Mouse (Mus musculus): ENCODE measurements around the gene Entr1. TPM values are rescaled to one million over a fixed set of nuclear protein-coding genes. Genes with fewer than 3 reads are reported as not detected.
"Not testable (repeated sequence)": the region's sequence is repeated elsewhere in the genome, so short reads cannot be mapped to it uniquely, and the experiment has no call there.

The Entr1 gene
- polyA plus RNA-seq, 1 experiment from 2014 or later: 89.1 TPM

- Histone ChIP-seq H3K9ac (ENCODE audit: low read depth, low read length) (no peak overlapping the region), H3K4me2 (no peak overlapping the region), H3K36me3 (ENCODE audit: control insufficient read depth, insufficient read depth, low read length) (peaks cover 37% of the 10 kb centered on the region), H3K9me3 (replicated peaks; ENCODE audit: control insufficient read depth, low read length) (no peaks in the 10 kb centered on the region), H3K4me3 (ENCODE audit: low read depth, low read length) (no peak overlapping the region), H3K27me3 (ENCODE audit: control insufficient read depth, insufficient read depth, low read length) (no peaks in the 10 kb centered on the region), H3K4me1 (ENCODE audit: control insufficient read depth, insufficient read depth, low read length) (0 out of 2 replicates have a peak, but pooled peaks cover 3% of the 10 kb centered on the region), H3K27ac (ENCODE audit: low read depth, low read length) (no peak overlapping the region)
- 73% methylated on average over 4 of the region's 4 CpGs for WGBS (ENCODE audit: insufficient replicate concordance)
- ATAC-seq (replicated peaks; ENCODE audit: insufficient number of reproducible peaks, low FRiP score, low TSS enrichment): no peak
Measured at GRCm38 (mm10) chr2:26401023-26401422, 11.9 kb upstream of the Entr1 start.

- Histone ChIP-seq H3K4me1 (ENCODE audit: control insufficient read depth, insufficient read depth, low read length) (0 out of 2 replicates have a peak, but pooled peaks cover 3% of the 10 kb centered on the region), H3K36me3 (ENCODE audit: control insufficient read depth, insufficient read depth, low read length) (peaks cover 45% of the 10 kb centered on the region), H3K9ac (ENCODE audit: low read depth, low read length) (no peak overlapping the region), H3K9me3 (replicated peaks; ENCODE audit: control insufficient read depth, low read length) (no peaks in the 10 kb centered on the region), H3K4me2 (no peak overlapping the region), H3K27ac (ENCODE audit: low read depth, low read length) (no peak overlapping the region), H3K4me3 (ENCODE audit: low read depth, low read length) (no peak overlapping the region), H3K27me3 (ENCODE audit: control insufficient read depth, insufficient read depth, low read length) (no peaks in the 10 kb centered on the region)
- ATAC-seq (replicated peaks; ENCODE audit: insufficient number of reproducible peaks, low FRiP score, low TSS enrichment): no peak
- 89% methylated on average over 5 of the region's 5 CpGs for WGBS (ENCODE audit: insufficient replicate concordance)
Measured at GRCm38 (mm10) chr2:26400296-26400695, 11.2 kb upstream of the Entr1 start.

DNA sequence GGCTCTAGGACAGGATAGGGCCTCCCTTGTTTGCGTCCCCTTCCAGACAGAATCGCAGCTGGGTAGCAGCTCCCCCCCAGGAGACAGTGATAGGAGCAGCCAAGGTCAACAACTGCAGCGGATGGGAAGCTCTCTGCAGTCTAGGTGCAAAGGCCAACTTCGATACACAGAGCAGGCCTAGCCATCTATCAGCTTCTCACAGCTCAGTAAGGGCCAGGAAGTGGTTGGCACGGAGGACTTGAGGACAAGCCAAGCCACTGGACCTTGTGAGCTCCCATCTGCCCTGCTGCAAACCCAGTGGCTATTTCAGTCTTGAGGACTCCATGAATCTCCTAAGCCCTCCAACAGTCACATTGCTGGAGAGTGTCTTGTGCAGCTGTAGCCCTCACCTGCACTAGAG is 10.5 kb upstream of the Entr1 start:
- no peak overlapping the region for H3K4me3 ChIP-seq (ENCODE audit: low read depth, low read length)
- no peak overlapping the region for H3K9ac ChIP-seq (ENCODE audit: low read depth, low read length)
- no peak overlapping the region for H3K27ac ChIP-seq (ENCODE audit: low read depth, low read length)
- H3K4me2 ChIP-seq: no peak overlapping the region
- no peaks in the 10 kb centered on the region for H3K9me3 ChIP-seq (replicated peaks; ENCODE audit: control insufficient read depth, low read length)
- H3K36me3 ChIP-seq (ENCODE audit: control insufficient read depth, insufficient read depth, low read length): peaks cover 50% of the 10 kb centered on the region
- H3K27me3 ChIP-seq (ENCODE audit: control insufficient read depth, insufficient read depth, low read length): no peaks in the 10 kb centered on the region
- 0 out of 2 replicates have a peak, but pooled peaks have one; percentile 12 for ATAC-seq (replicated peaks; ENCODE audit: insufficient number of reproducible peaks, low FRiP score, low TSS enrichment)
- 0 out of 2 replicates have a peak, but pooled peaks cover 3% of the 10 kb centered on the region for H3K4me1 ChIP-seq (ENCODE audit: control insufficient read depth, insufficient read depth, low read length)
- 60% methylated on average over 5 of the region's 5 CpGs for WGBS (ENCODE audit: insufficient replicate concordance)

DNA sequence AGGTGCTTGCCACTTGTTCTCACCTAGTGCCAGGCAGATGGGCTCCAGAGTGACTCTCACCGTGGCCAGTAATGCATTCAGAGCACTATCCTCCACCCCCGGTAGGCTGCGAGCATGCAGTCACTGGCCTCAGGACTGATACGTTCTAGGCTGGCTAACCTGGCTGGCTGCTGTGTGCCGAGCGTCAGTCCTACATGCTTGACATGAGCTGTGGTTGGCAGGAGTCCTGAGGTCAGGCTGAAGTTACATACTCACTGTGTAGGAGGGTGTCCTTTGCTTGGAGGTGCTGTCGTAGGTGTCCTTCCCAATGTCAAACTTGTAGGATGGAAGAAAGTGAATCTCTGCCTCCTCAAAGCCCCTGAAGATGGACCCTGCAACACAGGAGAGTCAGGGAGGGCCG is 9.9 kb upstream of the Entr1 start:
- H3K36me3 ChIP-seq (ENCODE audit: control insufficient read depth, insufficient read depth, low read length): peaks cover 54% of the 10 kb centered on the region
- H3K9ac ChIP-seq (ENCODE audit: low read depth, low read length): no peak overlapping the region
- no peak for ATAC-seq (replicated peaks; ENCODE audit: insufficient number of reproducible peaks, low FRiP score, low TSS enrichment)
- H3K27me3 ChIP-seq (ENCODE audit: control insufficient read depth, insufficient read depth, low read length): no peaks in the 10 kb centered on the region
- 0 out of 2 replicates have a peak, but pooled peaks cover 3% of the 10 kb centered on the region for H3K4me1 ChIP-seq (ENCODE audit: control insufficient read depth, insufficient read depth, low read length)
- no peak overlapping the region for H3K27ac ChIP-seq (ENCODE audit: low read depth, low read length)
- H3K4me3 ChIP-seq (ENCODE audit: low read depth, low read length): no peak overlapping the region
- WGBS (ENCODE audit: insufficient replicate concordance): 93% methylated on average over 8 of the region's 8 CpGs
- H3K9me3 ChIP-seq (replicated peaks; ENCODE audit: control insufficient read depth, low read length): no peaks in the 10 kb centered on the region
- no peak overlapping the region for H3K4me2 ChIP-seq

DNA sequence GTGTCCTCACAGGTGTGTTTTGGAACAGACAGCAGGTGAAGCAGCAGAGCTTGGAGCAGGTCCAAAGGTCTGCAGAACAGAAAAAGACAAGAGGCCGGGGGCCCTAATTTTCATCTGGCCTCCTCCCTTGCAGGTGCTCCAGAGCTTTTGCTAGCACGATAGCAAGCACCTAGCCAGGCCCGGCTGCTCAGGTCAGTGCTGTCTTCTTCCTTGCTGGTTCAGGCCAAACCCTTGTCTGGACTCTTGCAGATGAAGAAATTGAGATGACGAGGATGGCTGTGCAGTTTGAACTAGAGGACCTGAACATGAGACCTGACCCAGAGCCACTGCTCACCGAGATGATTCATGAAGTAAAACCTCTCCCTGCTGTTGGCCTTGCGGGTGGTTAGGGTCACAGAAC is 2.5 kb upstream of the Entr1 start:
- Histone ChIP-seq H3K9ac (ENCODE audit: low read depth, low read length) (no peak overlapping the region), H3K9me3 (replicated peaks; ENCODE audit: control insufficient read depth, low read length) (no peaks in the 10 kb centered on the region), H3K4me1 (ENCODE audit: control insufficient read depth, insufficient read depth, low read length) (peaks cover 9% of the 10 kb centered on the region), H3K4me3 (ENCODE audit: low read depth, low read length) (no peak overlapping the region), H3K36me3 (ENCODE audit: control insufficient read depth, insufficient read depth, low read length) (peaks cover 51% of the 10 kb centered on the region), H3K4me2 (no peak overlapping the region), H3K27me3 (ENCODE audit: control insufficient read depth, insufficient read depth, low read length) (no peaks in the 10 kb centered on the region), H3K27ac (ENCODE audit: low read depth, low read length) (no peak overlapping the region)
- no peak for ATAC-seq (replicated peaks; ENCODE audit: insufficient number of reproducible peaks, low FRiP score, low TSS enrichment)
- 93% methylated on average over 6 of the region's 6 CpGs for WGBS (ENCODE audit: insufficient replicate concordance)

GRCm38 (mm10) chr2:26390954-26391353 is 1.8 kb upstream of the Entr1 start:
- WGBS (ENCODE audit: insufficient replicate concordance): 82% methylated on average over 3 of the region's 3 CpGs
- peaks cover 48% of the 10 kb centered on the region for H3K36me3 ChIP-seq (ENCODE audit: control insufficient read depth, insufficient read depth, low read length)
- no peak overlapping the region for H3K4me3 ChIP-seq (ENCODE audit: low read depth, low read length)
- no peak overlapping the region for H3K27ac ChIP-seq (ENCODE audit: low read depth, low read length)
- no peak overlapping the region for H3K9ac ChIP-seq (ENCODE audit: low read depth, low read length)
- peaks cover 9% of the 10 kb centered on the region for H3K4me1 ChIP-seq (ENCODE audit: control insufficient read depth, insufficient read depth, low read length)
- ATAC-seq (replicated peaks; ENCODE audit: insufficient number of reproducible peaks, low FRiP score, low TSS enrichment): no peak
- no peak overlapping the region for H3K4me2 ChIP-seq
- H3K9me3 ChIP-seq (replicated peaks; ENCODE audit: control insufficient read depth, low read length): no peaks in the 10 kb centered on the region
- H3K27me3 ChIP-seq (ENCODE audit: control insufficient read depth, insufficient read depth, low read length): no peaks in the 10 kb centered on the region

GRCm38 (mm10) chr2:26388682-26389153 is 398 bp downstream of the Entr1 start:
- Histone ChIP-seq H3K4me3 (ENCODE audit: low read depth, low read length) (peak overlapping the region; percentile 97), H3K36me3 (ENCODE audit: control insufficient read depth, insufficient read depth, low read length) (peaks cover 47% of the 10 kb centered on the region), H3K9ac (ENCODE audit: low read depth, low read length) (peak overlapping the region; percentile 82), H3K27ac (ENCODE audit: low read depth, low read length) (peak overlapping the region; percentile 50; the same call in 1 of the 2 replicates), H3K9me3 (replicated peaks; ENCODE audit: control insufficient read depth, low read length) (no peaks in the 10 kb centered on the region), H3K4me2 (peak overlapping the region; percentile 90), H3K27me3 (ENCODE audit: control insufficient read depth, insufficient read depth, low read length) (no peaks in the 10 kb centered on the region), H3K4me1 (ENCODE audit: control insufficient read depth, insufficient read depth, low read length) (peaks cover 9% of the 10 kb centered on the region)
- peak; percentile 56 for ATAC-seq (replicated peaks; ENCODE audit: insufficient number of reproducible peaks, low FRiP score, low TSS enrichment)
- WGBS (ENCODE audit: insufficient replicate concordance): under 1% methylated on average over 40 of the region's 45 CpGs

DNA sequence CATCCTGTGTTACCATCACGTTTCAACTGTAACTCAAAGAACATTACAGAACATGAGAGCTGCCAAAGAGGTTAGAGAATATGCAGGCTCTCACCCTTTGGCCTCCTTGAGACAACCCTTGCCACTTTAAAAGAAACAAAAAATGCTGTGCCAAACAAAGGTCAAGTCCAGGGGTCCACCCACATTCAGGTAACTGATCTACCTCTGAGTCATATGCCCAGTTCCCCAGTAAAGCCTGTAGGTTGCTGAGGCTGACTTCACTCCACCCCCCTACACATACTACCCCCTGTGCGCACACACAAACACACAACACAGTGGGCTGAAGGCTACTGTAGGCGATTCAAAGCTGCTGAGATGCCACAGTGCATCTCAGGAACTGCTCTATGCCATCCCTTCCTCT is 1.4 kb downstream of the Entr1 start:
- ATAC-seq (replicated peaks; ENCODE audit: insufficient number of reproducible peaks, low FRiP score, low TSS enrichment): no peak
- 83% methylated on average over 3 of the region's 3 CpGs for WGBS (ENCODE audit: insufficient replicate concordance)
- H3K27me3 ChIP-seq (ENCODE audit: control insufficient read depth, insufficient read depth, low read length): no peaks in the 10 kb centered on the region
- H3K4me3 ChIP-seq (ENCODE audit: low read depth, low read length): no peak overlapping the region
- no peaks in the 10 kb centered on the region for H3K9me3 ChIP-seq (replicated peaks; ENCODE audit: control insufficient read depth, low read length)
- no peak overlapping the region for H3K27ac ChIP-seq (ENCODE audit: low read depth, low read length)
- H3K36me3 ChIP-seq (ENCODE audit: control insufficient read depth, insufficient read depth, low read length): peaks cover 48% of the 10 kb centered on the region
- peaks cover 9% of the 10 kb centered on the region for H3K4me1 ChIP-seq (ENCODE audit: control insufficient read depth, insufficient read depth, low read length)
- no peak overlapping the region for H3K9ac ChIP-seq (ENCODE audit: low read depth, low read length)
- H3K4me2 ChIP-seq: peak overlapping the region; percentile 90

GRCm38 (mm10) chr2:26380871-26381270 is 8.2 kb downstream of the Entr1 start:
- H3K9me3 ChIP-seq (replicated peaks; ENCODE audit: control insufficient read depth, low read length); H3K4me1 ChIP-seq (ENCODE audit: control insufficient read depth, insufficient read depth, low read length); H3K27me3 ChIP-seq (ENCODE audit: control insufficient read depth, insufficient read depth, low read length); H3K27ac ChIP-seq (ENCODE audit: low read depth, low read length): not testable (repeated sequence)
- 0 out of 2 replicates have a peak, but pooled peaks have one; percentile 6 for ATAC-seq (replicated peaks; ENCODE audit: insufficient number of reproducible peaks, low FRiP score, low TSS enrichment)
- peak overlapping the region; percentile 92 for H3K4me2 ChIP-seq
- H3K9ac ChIP-seq (ENCODE audit: low read depth, low read length): peak overlapping the region; percentile 85
- H3K4me3 ChIP-seq (ENCODE audit: low read depth, low read length): peak overlapping the region; percentile 89
- WGBS (ENCODE audit: insufficient replicate concordance): 30% methylated on average over 6 of the region's 6 CpGs
- H3K36me3 ChIP-seq (ENCODE audit: control insufficient read depth, insufficient read depth, low read length): peaks cover 41% of the 10 kb centered on the region
